Mouse (Mus musculus) embryo, embryonic 10.5 days (tissue): ENCODE measurements around the gene Gse1.

Experiments used
- DNase-seq: peaks from one replicate; pipeline ENCODE4 v3.0.0-alpha.2; 2015; ENCODE audit warnings: low spot score

Gse1 gene

DNA sequence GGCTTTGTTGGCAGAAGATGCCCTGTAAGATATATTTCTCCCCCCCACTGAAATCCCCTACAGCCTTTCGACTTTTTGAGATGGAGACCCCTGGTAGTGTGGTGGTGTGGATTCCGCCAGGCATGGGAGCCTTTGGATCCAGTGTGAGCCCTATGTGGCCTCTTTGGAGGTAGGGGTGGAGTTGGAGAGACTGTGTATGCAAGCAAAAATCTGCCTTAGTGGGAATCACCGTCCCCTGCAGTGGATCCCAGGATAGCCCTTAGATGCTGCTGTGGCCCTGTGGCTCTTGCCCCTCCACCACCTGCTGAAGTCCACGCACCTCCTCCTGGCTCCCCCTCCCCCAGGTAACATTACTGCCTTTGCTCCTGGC is 196.6 kb downstream of the Gse1 start:
- no peak for DNase-seq

DNA sequence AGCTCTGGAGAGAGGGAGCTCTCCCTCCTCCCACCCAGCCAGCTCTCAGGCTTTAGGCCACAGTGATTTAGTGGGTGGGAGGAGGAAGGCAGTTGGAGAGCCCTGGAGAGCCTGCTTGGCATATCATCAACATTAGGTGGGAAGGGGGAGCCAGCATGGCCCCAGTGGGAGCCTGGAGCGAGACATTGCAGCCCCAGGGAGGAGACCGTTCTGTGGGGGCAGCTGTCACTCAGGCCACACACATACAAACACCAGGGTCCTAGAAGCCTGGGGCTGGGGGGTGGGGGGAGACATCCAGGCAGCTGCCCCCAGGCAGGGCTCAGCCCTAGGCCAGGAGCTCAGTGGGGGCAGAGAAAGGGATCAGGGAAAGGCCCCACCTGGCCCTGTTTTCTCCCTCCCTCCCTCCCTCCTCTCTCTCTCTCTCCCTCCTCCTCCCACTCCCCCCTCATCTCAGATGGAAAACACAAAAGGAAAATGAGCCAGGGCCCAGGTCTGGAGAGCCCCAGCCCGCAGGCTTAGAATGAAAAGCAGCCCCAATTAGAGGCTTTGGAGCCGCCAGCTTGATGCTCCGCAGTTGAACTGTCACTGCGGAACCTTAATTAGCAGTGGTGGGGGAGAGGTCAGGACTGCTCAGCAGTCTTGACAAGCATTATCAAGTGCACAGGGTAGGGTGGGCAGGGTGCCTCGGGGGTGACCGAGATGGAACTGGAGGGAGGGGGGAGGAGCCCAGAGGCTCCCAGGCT is 197.1 kb downstream of the Gse1 start:
- DNase-seq: peak; percentile 83

- no peak for DNase-seq
Observed at GRCm38 (mm10) chr8:120426105-120426504, 197.8 kb downstream of the Gse1 start.

DNA sequence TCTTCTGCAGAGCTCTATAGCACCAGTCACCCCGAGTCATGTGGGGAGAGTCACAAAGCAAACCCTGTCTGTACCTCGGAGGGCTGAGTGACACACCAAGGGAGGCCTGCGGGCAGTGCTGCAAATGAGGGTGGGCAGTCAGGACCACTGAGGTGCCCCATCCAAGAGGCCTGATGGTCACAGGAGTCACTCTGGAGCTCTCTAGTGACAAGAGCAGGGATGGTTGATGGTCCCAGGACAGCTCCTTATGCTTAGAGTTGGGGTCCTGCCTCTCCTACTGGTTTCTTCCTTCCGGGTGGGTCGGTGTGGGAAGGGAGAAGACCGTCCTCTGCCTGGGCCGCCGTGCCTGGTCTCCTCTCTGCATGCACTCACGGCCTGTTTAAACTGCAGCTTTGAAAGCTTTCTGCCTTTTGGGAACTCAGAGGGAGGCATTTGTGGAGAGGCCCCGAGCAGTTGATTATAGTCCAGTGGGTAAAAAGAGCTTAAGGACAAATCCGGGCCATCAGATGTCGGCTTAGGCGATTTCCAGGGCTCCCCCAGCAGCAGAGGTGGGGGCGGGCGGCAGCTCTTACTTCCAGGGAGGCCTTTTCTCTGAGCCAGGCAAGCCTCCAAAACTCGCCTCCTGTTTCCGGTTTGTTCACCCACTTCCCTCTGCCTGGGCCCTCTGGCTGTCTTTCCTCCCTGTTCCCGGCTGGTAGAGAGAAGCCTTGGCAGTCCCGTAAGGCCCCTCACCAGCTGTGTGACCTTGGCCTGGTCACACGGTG is 198.5 kb downstream of the Gse1 start:
- DNase-seq: no peak

DNA sequence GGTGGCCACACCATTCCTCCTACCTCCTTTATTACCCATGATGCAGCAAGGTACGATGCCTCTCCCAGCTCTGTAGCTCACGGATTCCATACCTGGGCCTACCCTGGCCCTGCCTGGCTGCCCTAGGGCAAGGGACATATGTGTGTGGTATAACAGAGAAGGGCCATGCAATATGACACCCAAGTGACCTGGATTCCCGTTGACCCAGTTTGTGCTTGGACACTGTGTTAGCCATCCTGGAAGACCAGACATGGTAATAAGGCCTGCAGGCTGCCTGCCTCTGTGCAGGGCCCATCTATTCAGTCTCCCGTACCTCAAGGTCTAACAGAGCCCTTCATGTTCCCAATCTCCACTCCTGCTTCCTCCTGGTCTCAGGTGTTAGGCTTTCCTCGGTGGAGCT is 200.2 kb downstream of the Gse1 start:
- DNase-seq: no peak

GRCm38 (mm10) chr8:120429116-120429515 is 200.9 kb downstream of the Gse1 start:
- DNase-seq: no peak

GRCm38 (mm10) chr8:120431042-120431441 is 202.8 kb downstream of the Gse1 start:
- DNase-seq: no peak

DNA sequence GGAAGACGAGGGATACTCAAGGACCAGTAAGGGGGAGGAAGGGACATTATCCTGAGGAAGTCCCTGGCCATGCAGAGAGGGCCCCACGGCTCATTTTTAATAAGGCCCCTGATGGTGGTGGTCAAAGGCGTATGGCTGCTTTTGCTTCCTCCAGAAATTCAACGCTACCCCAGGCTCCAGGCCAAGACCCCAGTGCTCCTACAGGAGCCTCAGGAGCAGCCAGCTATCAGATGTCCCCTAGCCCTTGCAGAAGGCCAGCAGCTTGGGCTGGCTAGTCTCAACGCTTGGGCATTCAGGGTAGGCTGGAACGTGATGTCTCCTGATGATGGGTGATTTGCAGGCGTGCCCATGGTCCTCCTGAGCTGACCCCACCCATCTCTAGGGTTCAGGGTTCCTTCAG is 204.2 kb downstream of the Gse1 start:
- no peak for DNase-seq

- no peak for DNase-seq
Observed at GRCm38 (mm10) chr8:120433143-120433542, 204.9 kb downstream of the Gse1 start.

DNA sequence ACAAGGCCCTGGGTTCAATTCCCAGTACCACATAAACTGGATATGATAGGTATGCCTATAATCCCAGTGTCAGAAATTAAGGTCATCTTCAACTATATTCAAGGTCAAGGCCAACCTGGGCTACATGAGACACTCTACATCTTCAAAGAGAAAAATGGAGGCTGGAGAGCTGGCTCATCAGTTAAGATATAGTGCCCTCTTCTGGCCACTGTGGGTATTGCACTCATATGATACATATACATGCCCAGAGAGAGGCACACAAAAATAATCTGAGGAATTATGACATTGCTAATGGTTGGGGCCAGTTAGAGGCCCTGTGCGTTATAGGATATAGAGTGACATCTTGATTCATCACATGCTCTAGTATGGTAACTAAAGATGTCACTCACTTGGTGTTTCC is 205.5 kb downstream of the Gse1 start:
- no peak for DNase-seq

GRCm38 (mm10) chr8:120435781-120436180 is 207.5 kb downstream of the Gse1 start:
- no peak for DNase-seq

- no peak for DNase-seq
Observed at GRCm38 (mm10) chr8:120436491-120437030, 208.3 kb downstream of the Gse1 start.

DNA sequence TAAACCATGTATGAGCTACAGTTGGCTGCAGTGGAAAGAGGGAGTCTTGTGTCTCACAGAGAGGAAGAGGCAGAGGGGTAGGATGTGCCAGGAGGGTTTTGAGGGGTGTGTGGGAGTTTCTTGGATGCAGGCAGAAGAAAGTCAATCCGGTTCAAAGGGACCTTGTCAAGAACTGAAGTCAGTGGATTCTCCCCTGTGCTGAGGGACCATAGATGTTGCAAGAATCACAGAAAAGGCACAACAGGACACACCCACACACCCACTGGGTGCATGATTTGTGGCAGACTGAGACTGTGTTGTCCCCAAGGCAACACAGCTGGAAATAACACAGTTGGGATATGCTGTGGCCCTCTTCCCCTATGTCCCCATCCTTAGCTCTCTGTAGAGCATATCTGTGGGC is 209.0 kb downstream of the Gse1 start:
- DNase-seq: no peak

GRCm38 (mm10) chr8:120437666-120438395 is 209.6 kb downstream of the Gse1 start:
- no peak for DNase-seq

GRCm38 (mm10) chr8:120439309-120439708 is 211.1 kb downstream of the Gse1 start:
- DNase-seq: peak; percentile 60

GRCm38 (mm10) chr8:120440739-120441138 is 212.5 kb downstream of the Gse1 start:
- DNase-seq: no peak

GRCm38 (mm10) chr8:120441637-120442036 is 213.4 kb downstream of the Gse1 start:
- DNase-seq: no peak

GRCm38 (mm10) chr8:120442306-120443003 is 214.2 kb downstream of the Gse1 start:
- DNase-seq: no peak

DNA sequence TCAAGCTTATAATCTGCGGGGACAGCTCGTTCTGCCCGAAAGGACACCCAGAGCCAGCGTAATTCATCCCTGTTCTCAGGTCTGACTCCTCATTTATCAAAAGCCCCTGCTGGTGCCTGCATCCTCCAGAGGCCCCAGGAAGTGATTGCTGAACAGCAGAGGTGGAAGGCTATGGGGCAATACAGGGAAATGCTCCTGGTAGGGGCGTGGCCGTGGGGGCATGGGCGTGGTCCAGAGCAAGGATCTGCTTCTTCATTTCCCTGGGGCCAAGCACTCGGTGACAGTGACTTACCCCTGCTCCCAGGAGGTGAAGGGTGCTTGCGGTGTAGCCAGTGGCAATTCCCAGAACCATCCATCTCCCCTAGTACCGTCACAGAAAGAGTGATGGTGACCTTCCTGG is 217.0 kb downstream of the Gse1 start:
- no peak for DNase-seq

DNA sequence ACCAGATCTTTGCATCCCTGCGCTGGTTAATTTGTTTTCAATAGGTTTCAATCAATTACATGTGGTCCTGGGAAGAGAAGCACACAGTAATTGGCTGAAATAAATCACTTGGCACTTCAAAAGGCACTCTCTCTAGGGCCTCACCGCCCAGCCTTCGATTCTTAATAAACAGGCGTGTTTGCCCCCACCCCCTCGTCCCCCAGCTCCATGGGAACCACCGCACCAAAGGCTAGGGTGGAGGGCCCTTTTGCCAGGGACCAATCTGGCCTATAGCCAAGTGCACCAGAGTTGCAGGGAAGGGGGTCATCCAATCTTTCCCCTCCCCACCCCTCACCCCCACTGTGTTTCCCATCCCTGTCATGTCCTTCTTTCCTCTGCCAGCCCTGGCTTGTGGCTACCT is 219.9 kb downstream of the Gse1 start:
- no peak for DNase-seq

DNA sequence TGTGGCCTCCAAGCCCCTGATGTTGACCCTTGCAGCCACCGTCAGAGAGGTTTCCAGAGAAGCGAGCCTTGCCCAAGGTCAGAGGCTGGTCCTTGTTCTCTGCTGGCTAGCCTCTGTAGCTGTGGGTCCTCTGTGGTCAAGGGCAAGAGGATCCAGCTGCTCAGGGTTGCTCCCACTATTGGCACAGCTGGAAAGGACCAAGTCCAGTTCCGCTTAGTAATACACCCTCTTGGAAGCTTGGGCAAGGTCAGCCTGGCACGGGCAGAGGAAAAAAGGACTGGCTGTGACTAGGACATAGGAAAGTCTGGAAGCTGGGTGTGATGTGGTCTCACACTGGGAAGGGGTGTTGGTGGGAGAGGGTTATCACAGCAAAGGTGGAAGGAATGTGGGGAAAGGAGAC is 220.9 kb downstream of the Gse1 start:
- DNase-seq: no peak

- peak; percentile 41 for DNase-seq
Observed at GRCm38 (mm10) chr8:120449608-120450031, 221.4 kb downstream of the Gse1 start.
